Mouse (Mus musculus) neural tube, embryonic 11.5 days (tissue): ENCODE data around the gene Golga7b. TPM values are rescaled to one million over a fixed set of nuclear protein-coding genes. Genes with fewer than 3 reads are reported as not detected.
A peak's percentile ranks its signal among the peaks of the same experiment; 100 is the strongest.

Experiments used
- ATAC-seq: fragments of 200-750 bp; cut with Nextera tagmentation; 2 replicates; pipeline ENCODE4 v1.8.0; 2017; ENCODE audit warnings: moderate number of reproducible peaks, mild to moderate bottlenecking, moderate TSS enrichment, moderate library complexity; ENCODE audit not compliant: insufficient read depth, low FRiP score, low TSS enrichment
- DNase-seq: peaks from one replicate; pipeline ENCODE4 v3.0.0-alpha.2; 2015; ENCODE audit warnings: low spot score
- H3K27ac ChIP-seq: fragments of 300-500 bp; sonication (generic); 2 replicates; pipeline ENCODE4 v1.5.1; 2014; ENCODE audit warnings: low read depth, mild to moderate bottlenecking, low read length
- H3K27me3 ChIP-seq: fragments of 300-500 bp; sonication (generic); 2 replicates; pipeline ENCODE4 v1.6.1; 2014; ENCODE audit warnings: mild to moderate bottlenecking, low read length, mixed read lengths; ENCODE audit not compliant: control insufficient read depth, insufficient read depth
- H3K36me3 ChIP-seq: fragments of 300-500 bp; sonication (generic); 2 replicates; pipeline ENCODE4 v1.6.1; 2014; ENCODE audit warnings: mild to moderate bottlenecking, low read length, moderate library complexity, mixed read lengths; ENCODE audit not compliant: control insufficient read depth, insufficient read depth
- H3K4me1 ChIP-seq: fragments of 300-500 bp; sonication (generic); 2 replicates; pipeline ENCODE4 v1.6.1; 2014; ENCODE audit warnings: low read length, mixed read lengths; ENCODE audit not compliant: control insufficient read depth, insufficient read depth
- H3K4me2 ChIP-seq: fragments of 300-500 bp; sonication (generic); 2 replicates; pipeline ENCODE4 v1.6.1; 2014; ENCODE audit warnings: low read depth, mild to moderate bottlenecking, moderate library complexity
- H3K4me3 ChIP-seq: fragments of 300-500 bp; sonication (generic); 2 replicates; pipeline ENCODE4 v1.5.1; 2014; ENCODE audit warnings: low read depth, low read length
- H3K9ac ChIP-seq: fragments of 300-500 bp; sonication (generic); 2 replicates; pipeline ENCODE4 v1.6.1; 2014; ENCODE audit warnings: mild to moderate bottlenecking, low read length
- H3K9me3 ChIP-seq: fragments of 300-500 bp; sonication (generic); 2 replicates; pipeline ENCODE4 v1.6.1; 2016; ENCODE audit warnings: low read length; ENCODE audit not compliant: control insufficient read depth
- WGBS: fragments of 180-500 bp; shearing (Covaris S2); extraction: QIAGEN DNeasy Blood & Tissue Kit; methylation state at CpG from one replicate; pipeline ENCODE4 v1.1.7; 2014; 5-methylcytosine and 5-hydroxymethylcytosine counted together
- polyA plus RNA-seq: library from polyadenylated mRNA; unstranded; fragments of >200 nt; fragmentation: Nextera tagmentation; extraction: Ambion mirVana; gene quantifications from 2 replicates; pipeline ENCODE4 v1.2.1, GENCODE M21; 2014

Golga7b gene
- polyA plus RNA-seq, 1 experiment from 2014 or later: 5.5 TPM

DNA sequence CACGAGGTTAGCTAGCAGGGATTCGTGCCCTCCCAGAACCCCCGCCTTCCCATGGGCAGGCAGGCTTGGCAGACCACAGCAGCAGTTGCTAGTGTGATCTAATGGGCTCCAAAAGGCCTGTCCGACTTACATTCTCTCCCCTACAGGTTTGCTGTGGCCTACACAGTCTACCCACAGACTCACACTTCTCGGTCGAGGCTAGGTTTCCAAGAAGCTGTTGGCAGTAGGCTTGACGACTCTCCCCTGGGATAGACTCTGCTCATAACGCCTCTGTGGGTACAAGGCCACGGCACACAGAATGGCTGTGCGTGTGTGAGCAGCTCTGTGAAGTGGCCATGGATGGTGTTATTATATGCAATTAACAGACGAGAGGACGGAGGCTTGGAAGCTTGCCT lies 9.9 kb downstream of the Golga7b start:
- Histone ChIP-seq H3K9me3 (no peaks in the 10 kb centered on the region), H3K4me1 (no peaks in the 10 kb centered on the region), H3K36me3 (no peaks in the 10 kb centered on the region), H3K4me3 (no peak overlapping the region), H3K9ac (no peak overlapping the region), H3K27me3 (peaks cover 5% of the 10 kb centered on the region), H3K27ac (no peak overlapping the region), H3K4me2 (no peak overlapping the region)
- 87% methylated on average over 12 of the region's 12 CpGs for WGBS
- ATAC-seq (no peak), DNase-seq (peak; percentile 8)

DNA sequence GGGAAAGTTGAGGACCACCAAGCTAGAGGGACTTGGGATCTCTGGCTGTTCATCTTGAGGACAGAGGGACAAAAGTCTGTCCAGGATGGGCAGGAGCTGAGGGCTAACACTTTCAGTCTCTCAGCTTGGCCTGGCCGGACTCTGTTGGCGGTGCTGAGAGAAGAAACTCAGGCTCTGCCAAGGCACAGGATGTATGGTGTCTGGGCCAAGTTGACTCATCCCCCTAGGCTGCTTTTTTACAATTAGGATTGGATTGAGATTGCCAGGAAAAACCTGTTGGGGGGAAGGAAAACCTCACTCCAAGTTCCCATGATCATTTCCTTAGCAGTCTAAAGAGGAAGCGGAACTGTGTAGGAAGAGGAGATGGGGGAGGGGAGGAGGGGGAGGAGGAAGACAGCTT lies 10.7 kb downstream of the Golga7b start:
- WGBS: 94% methylated on average over 3 of the region's 3 CpGs
- Histone ChIP-seq H3K27me3 (peaks cover 5% of the 10 kb centered on the region), H3K9ac (no peak overlapping the region), H3K9me3 (no peaks in the 10 kb centered on the region), H3K4me3 (no peak overlapping the region), H3K36me3 (no peaks in the 10 kb centered on the region), H3K4me1 (no peaks in the 10 kb centered on the region), H3K4me2 (no peak overlapping the region), H3K27ac (no peak overlapping the region)
- ATAC-seq (no peak), DNase-seq (no peak)

DNA sequence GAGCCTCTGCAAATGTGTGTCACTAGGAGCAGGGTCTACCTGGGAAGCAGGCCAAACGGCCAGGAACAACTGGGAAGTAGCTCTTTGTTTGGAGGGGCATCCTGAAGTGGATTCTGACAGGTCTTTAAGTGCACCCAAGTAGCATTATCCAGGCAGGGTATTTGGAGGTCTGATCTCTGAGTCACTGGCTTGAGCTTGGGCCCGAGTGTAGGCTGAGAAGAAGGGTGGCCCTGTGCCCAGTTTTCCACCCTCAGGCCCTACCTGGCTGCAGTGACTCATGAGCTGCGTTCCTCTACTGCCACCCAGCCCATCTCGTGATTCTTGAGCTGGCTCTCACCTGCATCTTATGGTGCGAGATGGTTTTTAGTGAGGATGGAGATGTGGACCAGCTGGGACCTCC lies 11.2 kb downstream of the Golga7b start:
- Histone ChIP-seq H3K4me2 (no peak overlapping the region), H3K9ac (no peak overlapping the region), H3K4me1 (no peaks in the 10 kb centered on the region), H3K4me3 (no peak overlapping the region), H3K9me3 (no peaks in the 10 kb centered on the region), H3K36me3 (no peaks in the 10 kb centered on the region), H3K27me3 (peaks cover 5% of the 10 kb centered on the region), H3K27ac (no peak overlapping the region)
- 70% methylated on average over 5 of the region's 5 CpGs for WGBS
- DNase-seq (peak; percentile 0), ATAC-seq (no peak)

DNA sequence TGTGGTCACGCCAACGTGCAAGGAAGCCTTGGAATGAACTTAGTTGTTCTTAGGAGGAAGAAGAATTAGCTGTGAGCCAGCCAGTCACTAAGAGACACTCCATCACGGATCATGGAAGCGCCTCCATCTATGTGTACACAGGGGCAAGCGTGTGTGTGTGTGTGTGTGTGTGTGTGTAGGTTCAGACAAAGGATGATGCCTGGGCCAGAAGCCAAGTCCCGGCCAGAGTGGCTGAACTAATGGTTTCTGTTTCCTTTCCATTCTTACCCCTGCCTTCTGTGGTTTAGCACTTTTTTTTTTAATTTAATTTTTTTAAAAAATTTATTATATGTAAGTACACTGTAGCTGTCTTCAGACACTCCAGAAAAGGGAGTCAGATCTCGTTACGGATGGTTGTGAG lies 13.1 kb downstream of the Golga7b start:
- no peak for DNase-seq
- Histone ChIP-seq H3K27ac (no peak overlapping the region), H3K4me3 (no peak overlapping the region), H3K4me1 (no peaks in the 10 kb centered on the region), H3K9ac (no peak overlapping the region), H3K36me3 (no peaks in the 10 kb centered on the region), H3K9me3 (no peaks in the 10 kb centered on the region), H3K4me2 (no peak overlapping the region), H3K27me3 (no peaks in the 10 kb centered on the region)
- ATAC-seq: no peak
- WGBS: 87% methylated on average over 8 of the region's 8 CpGs

DNA sequence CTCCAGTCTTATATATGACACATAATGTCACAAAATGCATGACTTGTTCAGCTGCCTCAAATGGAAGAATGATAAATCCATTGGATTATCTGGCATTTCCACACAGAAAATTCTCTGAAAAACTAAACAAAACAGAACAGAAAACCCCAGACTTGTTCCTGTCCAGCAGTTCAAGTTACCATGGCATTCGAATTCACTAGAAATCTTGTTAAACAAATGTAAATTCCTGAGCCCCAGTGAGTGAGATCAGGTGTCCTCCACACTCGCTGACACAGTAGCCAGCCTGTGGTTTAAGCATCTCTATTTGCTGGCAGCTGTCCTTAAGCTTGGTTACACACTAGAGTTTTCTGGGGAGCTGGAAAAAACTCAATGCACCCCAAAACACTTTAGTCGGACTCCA lies 16.1 kb downstream of the Golga7b start:
- Histone ChIP-seq H3K9me3 (no peaks in the 10 kb centered on the region), H3K36me3 (no peaks in the 10 kb centered on the region), H3K4me3 (no peak overlapping the region), H3K27ac (no peak overlapping the region), H3K4me2 (no peak overlapping the region), H3K27me3 (no peaks in the 10 kb centered on the region), H3K9ac (no peak overlapping the region), H3K4me1 (no peaks in the 10 kb centered on the region)
- ATAC-seq (no peak), DNase-seq (no peak)
- WGBS: 55% methylated on average over 3 of the region's 3 CpGs

DNA sequence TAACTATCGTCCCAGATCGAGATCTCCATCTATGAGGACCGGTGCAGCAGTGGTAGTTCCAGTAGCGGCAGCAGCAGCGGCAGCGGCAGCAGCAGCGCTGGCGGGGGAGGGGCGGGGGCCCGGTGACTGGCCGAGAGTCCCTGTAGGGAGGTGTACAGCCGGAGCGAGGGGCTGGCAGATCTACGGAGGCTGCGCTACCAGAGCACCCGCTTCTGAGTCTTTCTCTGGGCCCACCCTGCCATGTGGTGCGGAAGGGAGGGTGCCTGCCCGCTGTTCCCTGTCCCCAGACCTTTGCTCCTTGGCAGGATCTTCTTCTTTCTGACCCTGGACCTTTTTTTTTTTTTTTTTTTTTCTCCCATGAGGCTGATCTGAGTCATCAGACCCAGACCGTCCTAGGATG lies 21.0 kb downstream of the Golga7b start:
- no peaks in the 10 kb centered on the region for H3K4me1 ChIP-seq
- no peak overlapping the region for H3K27ac ChIP-seq
- ATAC-seq: no peak
- H3K4me3 ChIP-seq: no peak overlapping the region
- H3K9me3 ChIP-seq: no peaks in the 10 kb centered on the region
- H3K9ac ChIP-seq: no peak overlapping the region
- no peaks in the 10 kb centered on the region for H3K36me3 ChIP-seq
- DNase-seq: peak; percentile 70
- no peaks in the 10 kb centered on the region for H3K27me3 ChIP-seq
- H3K4me2 ChIP-seq: peak overlapping the region; percentile 29
- 0% methylated on average over 18 of the region's 19 CpGs for WGBS

DNA sequence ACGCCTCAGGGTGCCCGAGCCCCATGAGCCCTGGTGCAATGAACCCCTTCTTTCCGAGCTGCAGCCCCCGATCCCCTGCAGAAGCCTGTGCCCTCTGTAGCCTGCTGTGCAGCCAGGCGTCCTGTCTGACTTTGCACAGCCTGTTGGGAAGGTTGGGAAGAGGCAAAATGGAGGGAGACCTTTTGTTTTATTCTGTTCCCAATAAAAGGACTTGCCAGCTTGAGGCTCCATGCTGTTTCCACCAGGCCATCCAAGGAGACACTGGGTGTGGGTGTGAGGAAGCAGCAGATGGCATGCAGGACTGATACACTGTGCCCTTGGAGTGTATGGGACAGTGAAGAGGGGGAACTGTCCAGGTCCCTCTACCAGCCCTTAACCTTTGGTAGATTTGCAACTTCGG lies 22.7 kb downstream of the Golga7b start:
- Histone ChIP-seq H3K36me3 (no peaks in the 10 kb centered on the region), H3K27me3 (no peaks in the 10 kb centered on the region), H3K4me1 (no peaks in the 10 kb centered on the region), H3K9me3 (no peaks in the 10 kb centered on the region), H3K27ac (no peak overlapping the region), H3K4me3 (no peak overlapping the region), H3K4me2 (no peak overlapping the region), H3K9ac (no peak overlapping the region)
- no peak for ATAC-seq
- WGBS: 59% methylated on average over 6 of the region's 6 CpGs
- DNase-seq: no peak

DNA sequence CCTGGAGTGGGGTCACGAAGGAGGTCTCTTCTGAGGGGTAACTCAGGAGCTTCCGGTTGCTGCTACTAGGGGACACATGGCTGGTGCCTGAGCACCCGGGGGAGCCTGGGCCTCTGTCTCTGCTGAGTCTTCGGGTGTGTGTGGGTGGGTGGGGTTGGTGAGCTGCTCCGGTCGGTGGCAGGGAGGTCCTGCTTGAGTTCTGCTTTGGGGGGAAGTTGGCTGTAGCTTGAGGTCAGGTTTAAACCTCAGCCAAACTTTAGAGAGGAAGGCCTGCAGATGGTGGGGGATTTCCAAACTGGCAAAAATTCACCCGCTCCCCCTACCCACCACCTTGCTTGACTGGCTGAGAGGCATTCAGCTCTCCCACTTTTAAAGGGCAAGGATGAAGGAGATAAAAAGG lies 23.8 kb downstream of the Golga7b start:
- H3K9ac ChIP-seq: no peak overlapping the region
- no peaks in the 10 kb centered on the region for H3K27me3 ChIP-seq
- no peaks in the 10 kb centered on the region for H3K9me3 ChIP-seq
- 85% methylated on average over 7 of the region's 7 CpGs for WGBS
- H3K4me2 ChIP-seq: no peak overlapping the region
- ATAC-seq (no peak), DNase-seq (no peak)
- H3K4me1 ChIP-seq: no peaks in the 10 kb centered on the region
- no peak overlapping the region for H3K27ac ChIP-seq
- H3K4me3 ChIP-seq: no peak overlapping the region
- H3K36me3 ChIP-seq: no peaks in the 10 kb centered on the region

DNA sequence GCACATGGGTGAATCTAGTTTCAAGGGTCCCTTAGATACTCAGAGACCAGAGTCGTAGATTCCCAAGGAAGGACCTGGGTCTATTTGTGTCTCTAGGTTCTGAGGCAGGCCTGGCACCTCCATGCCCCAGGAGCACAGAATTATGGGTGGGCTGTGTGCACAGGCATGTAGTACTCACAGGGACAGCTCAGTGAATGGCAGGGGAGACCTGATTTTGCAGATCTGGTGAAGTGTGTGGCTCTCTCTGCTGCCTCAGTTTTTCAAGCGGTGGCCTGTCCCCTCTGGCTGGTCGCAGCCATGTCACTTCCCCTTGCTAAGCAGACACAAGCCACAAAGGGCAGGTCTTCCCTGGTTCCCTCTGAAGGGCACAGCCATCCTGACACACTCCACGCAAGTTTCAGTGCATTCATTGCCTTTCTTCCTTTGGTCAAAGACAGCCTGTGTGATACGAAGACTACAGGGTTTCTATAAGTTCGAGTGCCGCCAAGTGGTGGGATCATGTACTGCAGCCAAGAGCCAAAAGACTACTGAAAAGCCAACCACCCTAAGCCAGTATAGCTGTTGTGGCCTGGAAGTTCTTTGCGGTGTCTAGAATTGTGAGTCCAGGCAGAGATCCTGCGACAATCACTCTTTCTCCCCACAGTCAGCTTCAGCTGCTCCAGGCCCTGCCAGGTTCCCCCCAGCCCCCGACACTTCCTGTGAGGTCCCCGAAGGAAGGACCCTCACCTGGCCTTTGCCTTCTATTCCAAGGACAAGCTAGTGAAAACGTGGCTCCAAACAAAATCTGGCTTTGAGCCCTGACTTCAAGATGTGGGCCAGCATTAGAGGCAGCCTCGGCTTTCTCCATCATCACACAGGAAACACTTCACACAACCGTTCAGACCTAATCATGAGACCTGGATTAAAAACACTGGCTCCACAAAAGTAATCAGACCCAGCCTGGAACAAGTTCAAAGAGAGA lies 24.9 kb downstream of the Golga7b start:
- ATAC-seq (no peak), DNase-seq (peak; percentile 87)
- Histone ChIP-seq H3K9me3 (no peaks in the 10 kb centered on the region), H3K9ac (no peak overlapping the region), H3K4me1 (no peaks in the 10 kb centered on the region), H3K36me3 (no peaks in the 10 kb centered on the region), H3K27me3 (no peaks in the 10 kb centered on the region), H3K4me3 (no peak overlapping the region), H3K27ac (no peak overlapping the region), H3K4me2 (no peak overlapping the region)
- 45% methylated on average over 14 of the region's 14 CpGs for WGBS
